Mouse (Mus musculus) cerebral cortex, adult 2 months (tissue): ENCODE data around the gene Eif2b5.

Source experiments
- WGBS: fragments of 180-500 bp; shearing (Covaris S2); methylation state at CpG from one replicate; pipeline ENCODE4 v1.1.7; 2018; 5-methylcytosine and 5-hydroxymethylcytosine counted together

The Eif2b5 gene

GRCm38 (mm10) chr16:20498677-20499475 is at the start of gene Eif2b5:
TSS of gene Eif2b5 (plus strand) at chr16:20498817.
- under 1% methylated on average over 49 of the region's 49 CpGs for WGBS

GRCm38 (mm10) chr16:20451774-20452173 is 46.8 kb upstream of the Eif2b5 start:
- WGBS: 81% methylated on average over 6 of the region's 6 CpGs

GRCm38 (mm10) chr16:20454155-20454654 is 44.4 kb upstream of the Eif2b5 start:
- WGBS: 95% methylated on average over 6 of the region's 6 CpGs

- WGBS: 29% methylated on average over 1 of the region's 1 CpGs
Observed at GRCm38 (mm10) chr16:20456106-20456505, 42.5 kb upstream of the Eif2b5 start.

GRCm38 (mm10) chr16:20458736-20459135 is 39.9 kb upstream of the Eif2b5 start:
- WGBS: 98% methylated on average over 5 of the region's 5 CpGs

- 92% methylated on average over 2 of the region's 2 CpGs for WGBS
Observed at GRCm38 (mm10) chr16:20470981-20471380, 27.6 kb upstream of the Eif2b5 start.

- WGBS: 73% methylated on average over 1 of the region's 1 CpGs
Observed at GRCm38 (mm10) chr16:20471686-20472085, 26.9 kb upstream of the Eif2b5 start.

GRCm38 (mm10) chr16:20473748-20474147 is 24.9 kb upstream of the Eif2b5 start:
- 89% methylated on average over 1 of the region's 1 CpGs for WGBS

- 92% methylated on average over 8 of the region's 8 CpGs for WGBS
Observed at GRCm38 (mm10) chr16:20474211-20474610, 24.4 kb upstream of the Eif2b5 start.

GRCm38 (mm10) chr16:20474786-20475185 is 23.8 kb upstream of the Eif2b5 start:
- WGBS: 83% methylated on average over 6 of the region's 6 CpGs

GRCm38 (mm10) chr16:20475335-20475734 is 23.3 kb upstream of the Eif2b5 start:
- 90% methylated on average over 1 of the region's 1 CpGs for WGBS

GRCm38 (mm10) chr16:20476857-20477256 is 21.8 kb upstream of the Eif2b5 start:
- WGBS: 35% methylated on average over 1 of the region's 1 CpGs

GRCm38 (mm10) chr16:20477270-20477669 is 21.3 kb upstream of the Eif2b5 start:
- WGBS: 49% methylated on average over 3 of the region's 3 CpGs

GRCm38 (mm10) chr16:20478504-20478903 is 20.1 kb upstream of the Eif2b5 start:
- WGBS: 86% methylated on average over 2 of the region's 2 CpGs

- 97% methylated on average over 12 of the region's 12 CpGs for WGBS
Observed at GRCm38 (mm10) chr16:20479026-20479760, 19.4 kb upstream of the Eif2b5 start.

GRCm38 (mm10) chr16:20480115-20480514 is 18.5 kb upstream of the Eif2b5 start:
- 19% methylated on average over 3 of the region's 3 CpGs for WGBS

- 62% methylated on average over 2 of the region's 2 CpGs for WGBS
Observed at GRCm38 (mm10) chr16:20481746-20482145, 16.9 kb upstream of the Eif2b5 start.

GRCm38 (mm10) chr16:20483716-20484115 is 14.9 kb upstream of the Eif2b5 start:
- WGBS: 93% methylated on average over 7 of the region's 7 CpGs

- WGBS: 67% methylated on average over 4 of the region's 4 CpGs
Observed at GRCm38 (mm10) chr16:20485061-20485460, 13.6 kb upstream of the Eif2b5 start.

- WGBS: 55% methylated on average over 3 of the region's 3 CpGs
Observed at GRCm38 (mm10) chr16:20486048-20486447, 12.6 kb upstream of the Eif2b5 start.

GRCm38 (mm10) chr16:20488151-20488550 is 10.5 kb upstream of the Eif2b5 start:
- 71% methylated on average over 1 of the region's 1 CpGs for WGBS

- WGBS: 84% methylated on average over 9 of the region's 9 CpGs
Observed at GRCm38 (mm10) chr16:20488751-20489150, 9.9 kb upstream of the Eif2b5 start.

- 46% methylated on average over 2 of the region's 2 CpGs for WGBS
Observed at GRCm38 (mm10) chr16:20489233-20489632, 9.4 kb upstream of the Eif2b5 start.
